Mouse (Mus musculus) frontal cortex, adult 2 months (tissue): ENCODE results near the gene Olfr594. TPM values are rescaled to one million over a fixed set of nuclear protein-coding genes. Genes with fewer than 3 reads are reported as not detected.
"Not testable (repeated sequence)": the region's sequence is repeated elsewhere in the genome, so short reads cannot be mapped to it uniquely, and the experiment has no call there.

Experiments
- DNase-seq, 2 experiments: peaks; one replicate each; pipeline ENCODE4 v3.0.0; 2022; ENCODE audit warnings: low spot score in 1 of 2; ENCODE audit errors: extremely low spot score in 1 of 2
- polyA plus RNA-seq: library from polyadenylated mRNA; depleted of rRNA; stranded (reverse); fragments of >200 nt; gene quantifications from 2 replicates; pipeline ENCODE4 v1.2.3, GENCODE M21; 2012; rRNA removed

The Olfr594 gene
- polyA plus RNA-seq, result not detected in 2 replicates

GRCm38 (mm10) chr7:103216696-103217095 is at the start of gene Olfr594:
Olfr594 (plus strand) TSS chr7:103216996.
- DNase-seq, result no peak

GRCm38 (mm10) chr7:103169697-103170096 is 47.1 kb upstream of the Olfr594 start:
- no peak for DNase-seq

GRCm38 (mm10) chr7:103178240-103178639 is 38.6 kb upstream of the Olfr594 start, which contains the start of gene Olfr591:
Olfr591 (minus strand) TSS chr7:103178340.
- DNase-seq, result no peak

- DNase-seq, result not testable (repeated sequence)
Measured at GRCm38 (mm10) chr7:103184503-103184902, 32.3 kb upstream of the Olfr594 start, which contains the start of gene Olfr592. Olfr592 (plus strand) TSS chr7:103184803.

GRCm38 (mm10) chr7:103211562-103211961 is 5.2 kb upstream of the Olfr594 start, which contains the start of gene Olfr593:
Olfr593 (plus strand) TSS chr7:103211862.
- DNase-seq, result no peak

GRCm38 (mm10) chr7:103212050-103212449 is 4.7 kb upstream of the Olfr594 start:
- DNase-seq, result not testable (repeated sequence)

GRCm38 (mm10) chr7:103252405-103252804 is 35.6 kb downstream of the Olfr594 start, which contains the start of gene Usp17ld:
Usp17ld (minus strand) TSS chr7:103252505.
- DNase-seq, result not testable (repeated sequence)

Other genes starting within 250 kb of the Olfr594 start
- gene Olfr577, start 241.1 kb upstream of the Olfr594 start, polyA plus RNA-seq, result not detected in 2 replicates
- not detected in 2 replicates for gene Olfr578, start 227.7 kb upstream of the Olfr594 start, polyA plus RNA-seq
- gene Olfr582, start 179.0 kb upstream of the Olfr594 start, polyA plus RNA-seq, result not detected in 2 replicates
- gene Olfr583, start 165.7 kb upstream of the Olfr594 start, polyA plus RNA-seq, result not detected in 2 replicates
- 0.13 TPM in 1 of 2 replicates, not detected in the other for gene Olfr584, start 135.1 kb upstream of the Olfr594 start, polyA plus RNA-seq
- not detected in 2 replicates for gene Olfr585, start 119.3 kb upstream of the Olfr594 start, polyA plus RNA-seq
- gene Olfr586, start 91.4 kb upstream of the Olfr594 start, polyA plus RNA-seq, result not detected in 2 replicates
- gene Olfr588-ps1, start 76.1 kb upstream of the Olfr594 start, polyA plus RNA-seq, result not detected in 2 replicates
- not detected in 2 replicates for gene Olfr589, start 60.6 kb upstream of the Olfr594 start, polyA plus RNA-seq
- 0.11 TPM in 1 of 2 replicates, not detected in the other for gene Olfr591, start 38.7 kb upstream of the Olfr594 start, polyA plus RNA-seq
- not detected in 2 replicates for gene Olfr592, start 32.2 kb upstream of the Olfr594 start, polyA plus RNA-seq
- not detected in 2 replicates for gene Olfr593, start 5.1 kb upstream of the Olfr594 start, polyA plus RNA-seq
- not detected in 2 replicates for gene Usp17ld, start 35.5 kb downstream of the Olfr594 start, polyA plus RNA-seq
- 0.23 TPM in 1 of 2 replicates, not detected in the other for gene Olfr596, start 88.7 kb downstream of the Olfr594 start, polyA plus RNA-seq
- gene Olfr597, start 99.3 kb downstream of the Olfr594 start, polyA plus RNA-seq, result 0.19 TPM in 1 of 2 replicates, not detected in the other
- 0.06 TPM in 1 of 2 replicates, not detected in the other for gene Olfr598, start 106.6 kb downstream of the Olfr594 start, polyA plus RNA-seq
- not detected in 2 replicates for gene Olfr599, start 118.9 kb downstream of the Olfr594 start, polyA plus RNA-seq
- not detected in 2 replicates for gene Olfr600, start 132.7 kb downstream of the Olfr594 start, polyA plus RNA-seq
- not detected in 2 replicates for gene Olfr601, start 145.7 kb downstream of the Olfr594 start, polyA plus RNA-seq
- gene Olfr603, start 169.2 kb downstream of the Olfr594 start, polyA plus RNA-seq, result not detected in 2 replicates
- gene Usp17lc, start 198.1 kb downstream of the Olfr594 start, polyA plus RNA-seq, result not detected in 2 replicates
- not detected in 2 replicates for gene Olfr605, start 228.4 kb downstream of the Olfr594 start, polyA plus RNA-seq
- not detected in 2 replicates for gene Olfr606, start 232.1 kb downstream of the Olfr594 start, polyA plus RNA-seq
- not detected in 2 replicates for gene Olfr607, start 247.2 kb downstream of the Olfr594 start, polyA plus RNA-seq